Mouse (Mus musculus) bone marrow, adult 2 months (tissue): ENCODE data around the gene Robo2.

Experiments
- CTCF ChIP-seq: fragments of 200-500 bp; IDR thresholded peaks from 2 replicates; pipeline ENCODE4 v1.5.1; 2011; ENCODE audit warnings: low read length, control low read depth; ENCODE audit not compliant: control insufficient read depth, insufficient read depth
- POLR2A ChIP-seq: fragments of 200-500 bp; IDR thresholded peaks from 2 replicates; pipeline ENCODE4 v1.6.1; 2011; ENCODE audit warnings: low read depth, mild to moderate bottlenecking, control low read depth, low read length, borderline replicate concordance; ENCODE audit not compliant: control insufficient read depth

DNA sequence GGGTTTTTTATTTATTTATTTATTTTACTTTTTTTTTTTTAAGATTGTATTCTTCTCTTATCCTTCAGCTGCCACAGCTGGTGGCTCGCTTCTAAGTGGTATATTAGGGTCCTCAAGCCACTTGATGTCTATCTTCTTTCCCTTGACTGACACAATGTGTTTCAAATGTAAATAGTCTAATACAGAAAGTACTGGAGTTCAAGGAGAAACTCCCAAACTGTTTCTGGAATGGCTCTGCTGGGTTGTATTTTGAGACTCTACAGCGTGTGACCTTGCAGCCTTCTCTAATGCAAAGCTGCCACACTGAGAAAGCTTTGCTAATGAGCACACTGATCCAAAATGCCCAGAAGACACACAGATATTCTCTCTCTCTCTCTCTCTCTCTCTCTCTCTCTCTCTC, 552.9 kb downstream of the Robo2 start:
- TF ChIP-seq CTCF: no peak
- TF ChIP-seq POLR2A: no peak
